Mouse (Mus musculus) kidney, adult 11 months (tissue): Measurements from ENCODE around the gene Apobec4.

Source experiments
- DNase-seq: peaks from one replicate; pipeline ENCODE4 v3.0.0; 2022

Gene Apobec4

GRCm38 (mm10) chr1:152750312-152750965, at the start of gene Apobec4:
Apobec4 (plus strand) TSS chr1:152750551.
- DNase-seq = no peak

GRCm38 (mm10) chr1:152701066-152701465, 49.3 kb upstream of the Apobec4 start:
- no peak for DNase-seq

GRCm38 (mm10) chr1:152702920-152703319, 47.4 kb upstream of the Apobec4 start:
- DNase-seq = no peak

GRCm38 (mm10) chr1:152703941-152704340, 46.4 kb upstream of the Apobec4 start:
- DNase-seq = no peak

- no peak for DNase-seq
These were observed 42.8 kb upstream of the Apobec4 start for GRCm38 (mm10) chr1:152707560-152707959.

- no peak for DNase-seq
These were observed 39.3 kb upstream of the Apobec4 start for GRCm38 (mm10) chr1:152711037-152711436.

GRCm38 (mm10) chr1:152713924-152714323, 36.4 kb upstream of the Apobec4 start:
- no peak for DNase-seq

GRCm38 (mm10) chr1:152714405-152714804, 35.9 kb upstream of the Apobec4 start:
- no peak for DNase-seq

GRCm38 (mm10) chr1:152717329-152717728, 33.0 kb upstream of the Apobec4 start:
- no peak for DNase-seq

- DNase-seq = no peak
These were observed 32.2 kb upstream of the Apobec4 start for GRCm38 (mm10) chr1:152718200-152718599.

GRCm38 (mm10) chr1:152720969-152721368, 29.4 kb upstream of the Apobec4 start:
- DNase-seq = no peak

GRCm38 (mm10) chr1:152721535-152722198, 28.7 kb upstream of the Apobec4 start:
- no peak for DNase-seq

GRCm38 (mm10) chr1:152724286-152724685, 26.1 kb upstream of the Apobec4 start:
- DNase-seq = no peak

GRCm38 (mm10) chr1:152726095-152726494, 24.3 kb upstream of the Apobec4 start:
- DNase-seq = no peak

GRCm38 (mm10) chr1:152727604-152728236, 22.6 kb upstream of the Apobec4 start:
- no peak for DNase-seq

GRCm38 (mm10) chr1:152738793-152739192, 11.6 kb upstream of the Apobec4 start:
- no peak for DNase-seq

- DNase-seq = no peak
These were observed 11.0 kb upstream of the Apobec4 start for GRCm38 (mm10) chr1:152739374-152739773.

- no peak for DNase-seq
These were observed 7.1 kb upstream of the Apobec4 start for GRCm38 (mm10) chr1:152743095-152743826.

GRCm38 (mm10) chr1:152746426-152746825, 3.9 kb upstream of the Apobec4 start:
- DNase-seq = peak; percentile 69

- DNase-seq = no peak
These were observed 1.1 kb upstream of the Apobec4 start for GRCm38 (mm10) chr1:152749276-152749675.

GRCm38 (mm10) chr1:152761791-152762190, 11.4 kb downstream of the Apobec4 start:
- DNase-seq = no peak

GRCm38 (mm10) chr1:152766032-152766772, 15.9 kb downstream of the Apobec4 start, which contains the start of the genes Rgl1 and Arpc5:
Rgl1 (minus strand) TSS chr1:152766351.
Arpc5 (plus strand) TSS chr1:152766542.
- peak; percentile 97 for DNase-seq
